Mouse (Mus musculus): ENCODE data around the gene Kat6b. TPM values are rescaled to one million over a fixed set of nuclear protein-coding genes. Genes with fewer than 3 reads are reported as not detected.
"Not testable (repeated sequence)": the region's sequence is repeated elsewhere in the genome, so short reads cannot be mapped to it uniquely, and the experiment has no call there.

Kat6b gene
- polyA plus RNA-seq, 1 experiment from 2014 or later: 20.0 TPM

DNA sequence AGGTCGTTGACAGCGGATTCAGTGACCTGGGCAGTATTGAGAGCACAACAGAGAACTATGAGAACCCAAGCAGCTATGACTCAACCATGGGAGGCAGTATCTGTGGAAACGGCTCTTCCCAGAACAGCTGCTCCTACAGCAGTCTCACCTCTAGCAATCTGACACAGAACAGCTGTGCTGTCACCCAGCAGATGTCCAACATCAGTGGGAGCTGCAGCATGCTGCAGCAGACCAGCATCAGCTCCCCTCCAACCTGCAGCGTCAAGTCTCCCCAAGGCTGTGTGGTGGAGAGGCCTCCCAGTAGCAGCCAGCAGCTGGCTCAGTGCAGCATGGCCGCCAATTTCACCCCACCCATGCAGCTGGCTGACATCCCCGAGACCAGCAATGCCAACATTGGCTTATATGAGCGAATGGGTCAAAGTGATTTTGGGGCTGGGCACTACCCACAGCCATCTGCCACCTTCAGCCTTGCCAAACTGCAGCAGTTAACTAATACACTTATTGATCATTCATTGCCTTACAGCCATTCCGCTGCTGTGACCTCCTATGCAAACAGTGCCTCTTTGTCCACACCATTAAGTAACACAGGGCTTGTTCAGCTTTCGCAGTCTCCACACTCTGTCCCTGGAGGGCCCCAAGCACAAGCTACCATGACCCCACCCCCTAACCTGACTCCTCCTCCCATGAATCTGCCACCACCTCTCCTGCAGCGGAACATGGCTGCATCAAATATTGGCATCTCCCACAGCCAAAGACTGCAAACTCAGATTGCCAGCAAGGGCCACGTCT is 188.6 kb downstream of the Kat6b start:
- Histone ChIP-seq H3K27ac (peak overlapping the region; percentile 45), H3K4me3 (no peak overlapping the region), H3K9ac (no peak overlapping the region), H3K4me1 (replicated peaks) (peaks cover 17% of the 10 kb centered on the region), H3K36me3 (peaks cover 57% of the 10 kb centered on the region), H3K27me3 (no peaks in the 10 kb centered on the region), H3K9me3 (no peaks in the 10 kb centered on the region), H3K4me2 (no peak overlapping the region)
- WGBS: 81% methylated on average over 11 of the region's 11 CpGs
- ATAC-seq (ENCODE audit: low FRiP score): peak; percentile 74; the same call in 1 of the 2 replicates

DNA sequence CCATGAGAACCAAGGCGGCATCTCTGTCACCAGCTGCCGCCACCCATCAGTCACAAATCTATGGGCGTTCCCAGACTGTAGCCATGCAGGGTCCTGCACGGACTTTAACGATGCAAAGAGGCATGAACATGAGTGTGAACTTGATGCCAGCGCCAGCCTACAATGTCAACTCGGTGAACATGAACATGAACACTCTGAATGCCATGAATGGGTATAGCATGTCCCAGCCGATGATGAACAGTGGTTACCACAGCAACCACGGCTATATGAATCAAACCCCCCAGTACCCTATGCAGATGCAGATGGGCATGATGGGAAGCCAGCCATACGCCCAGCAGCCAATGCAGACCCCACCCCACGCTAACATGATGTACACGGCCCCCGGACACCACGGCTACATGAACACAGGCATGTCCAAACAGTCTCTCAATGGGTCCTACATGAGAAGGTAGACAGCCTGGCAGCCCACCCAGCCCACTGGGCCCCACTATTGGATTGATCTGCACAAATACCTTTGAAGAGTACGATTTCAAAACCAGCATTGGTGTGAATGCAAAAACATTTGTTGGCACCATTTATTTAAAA is 189.3 kb downstream of the Kat6b start:
- H3K9ac ChIP-seq, H3K9me3 ChIP-seq, H3K4me3 ChIP-seq, H3K27ac ChIP-seq, H3K27me3 ChIP-seq, H3K4me2 ChIP-seq: not testable (repeated sequence)
- peaks cover 51% of the 10 kb centered on the region for H3K36me3 ChIP-seq
- WGBS: 90% methylated on average over 15 of the region's 15 CpGs
- ATAC-seq (ENCODE audit: low FRiP score): 0 out of 2 replicates have a peak, but pooled peaks have one; percentile 24
- H3K4me1 ChIP-seq (replicated peaks): peaks cover 17% of the 10 kb centered on the region

GRCm38 (mm10) chr14:21673100-21673499 is 191.9 kb downstream of the Kat6b start:
- WGBS: 52% methylated on average over 4 of the region's 4 CpGs
- no peaks in the 10 kb centered on the region for H3K9me3 ChIP-seq
- H3K4me1 ChIP-seq (replicated peaks): peaks cover 17% of the 10 kb centered on the region
- H3K27me3 ChIP-seq: no peaks in the 10 kb centered on the region
- no peak overlapping the region for H3K27ac ChIP-seq
- ATAC-seq (ENCODE audit: low FRiP score): no peak
- H3K36me3 ChIP-seq: peaks cover 29% of the 10 kb centered on the region
- H3K9ac ChIP-seq: no peak overlapping the region
- no peak overlapping the region for H3K4me2 ChIP-seq
- H3K4me3 ChIP-seq: no peak overlapping the region

DNA sequence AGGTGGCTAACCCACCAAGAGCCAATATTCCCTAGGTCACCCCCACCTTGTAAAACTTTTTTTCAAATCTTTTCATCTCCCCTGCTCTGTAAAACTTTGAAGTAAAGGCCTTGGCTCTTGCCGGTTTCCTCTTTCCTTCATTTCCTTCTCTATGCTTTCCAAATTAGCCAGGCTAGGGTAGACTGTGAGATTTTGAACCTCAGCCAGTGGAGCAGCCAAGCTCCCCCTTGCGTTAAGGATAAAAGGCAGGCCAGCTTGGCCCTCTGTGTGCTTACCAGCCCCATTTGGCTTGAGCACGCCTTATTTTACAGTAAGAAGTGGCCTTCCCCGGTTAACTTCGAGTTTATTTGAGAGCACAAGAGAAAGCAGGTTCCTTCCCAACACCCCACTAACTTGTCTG is 193.2 kb downstream of the Kat6b start:
- H3K27me3 ChIP-seq: no peaks in the 10 kb centered on the region
- peaks cover 19% of the 10 kb centered on the region for H3K4me1 ChIP-seq (replicated peaks)
- H3K36me3 ChIP-seq: peaks cover 16% of the 10 kb centered on the region
- H3K9me3 ChIP-seq: no peaks in the 10 kb centered on the region
- H3K4me3 ChIP-seq: no peak overlapping the region
- ATAC-seq (ENCODE audit: low FRiP score): no peak
- no peak overlapping the region for H3K4me2 ChIP-seq
- H3K9ac ChIP-seq: no peak overlapping the region
- 75% methylated on average over 5 of the region's 5 CpGs for whole genome bisulfite sequencing
- H3K27ac ChIP-seq: no peak overlapping the region

DNA sequence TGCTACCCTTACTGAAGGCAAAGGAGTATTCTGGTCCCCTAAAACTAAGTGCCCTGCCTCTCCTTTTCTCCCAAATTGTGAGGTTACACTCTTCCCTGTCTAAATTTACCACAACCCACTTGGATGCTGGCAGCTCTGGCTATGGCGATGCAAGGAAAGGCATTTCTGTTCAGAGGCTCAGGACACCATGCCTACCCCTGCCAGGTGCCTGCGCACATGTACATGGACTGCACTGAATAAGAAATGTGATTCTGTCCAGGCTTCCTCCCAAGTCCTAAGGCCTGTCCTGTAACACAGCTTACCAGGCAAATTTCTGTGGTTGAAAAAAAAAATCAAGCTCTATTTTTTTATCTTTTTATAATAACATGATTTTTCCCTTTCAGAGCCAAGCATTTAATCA is 195.0 kb downstream of the Kat6b start:
- ATAC-seq (ENCODE audit: low FRiP score): no peak
- Histone ChIP-seq H3K4me3 (no peak overlapping the region), H3K4me2 (no peak overlapping the region), H3K9ac (no peak overlapping the region), H3K9me3 (no peaks in the 10 kb centered on the region), H3K27ac (peak overlapping the region; percentile 48; the same call in 1 of the 2 replicates), H3K27me3 (no peaks in the 10 kb centered on the region), H3K36me3 (0 out of 2 replicates have a peak, but pooled peaks cover 3% of the 10 kb centered on the region), H3K4me1 (replicated peaks) (peaks cover 19% of the 10 kb centered on the region)
- 71% methylated on average over 2 of the region's 2 CpGs for WGBS

DNA sequence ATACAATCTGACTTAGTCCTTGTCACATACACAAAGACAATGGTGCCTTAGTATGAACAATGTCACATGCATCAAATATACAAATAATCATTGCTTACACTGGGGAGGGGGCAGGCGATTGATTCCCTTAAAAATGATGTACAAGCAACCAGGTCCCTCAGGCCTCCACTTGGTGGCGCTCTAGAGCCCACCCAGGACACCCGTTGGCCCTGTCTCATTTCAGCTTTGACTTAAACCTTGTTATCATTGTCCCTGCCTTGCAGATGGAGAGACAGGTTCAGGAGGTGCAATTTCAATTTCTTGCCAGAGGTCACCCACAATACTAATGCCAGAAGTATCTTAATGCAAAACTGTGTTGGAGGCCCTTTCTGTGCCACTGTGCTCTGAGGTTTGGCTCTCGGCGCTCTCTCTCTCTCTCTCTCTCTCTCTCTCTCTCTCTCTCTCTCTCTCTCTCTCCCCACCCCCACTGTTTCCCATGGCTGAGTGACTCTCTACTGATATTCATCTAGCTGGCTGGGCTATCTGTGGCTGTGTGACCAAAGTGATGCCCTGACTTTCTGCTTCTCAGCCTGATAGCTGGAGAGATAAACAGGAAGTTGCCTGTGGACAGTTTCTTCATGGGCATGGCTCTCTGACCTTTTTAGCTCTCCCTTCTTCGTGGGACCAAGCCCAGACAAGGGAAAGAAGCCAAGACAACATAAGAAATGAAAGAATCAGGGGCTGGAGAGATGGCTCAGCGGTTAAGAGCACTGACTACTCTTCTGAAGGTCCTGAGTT is 197.5 kb downstream of the Kat6b start:
- Histone ChIP-seq H3K27ac (no peak overlapping the region), H3K9ac (no peak overlapping the region), H3K4me2 (no peak overlapping the region), H3K9me3 (no peaks in the 10 kb centered on the region), H3K4me1 (replicated peaks) (peaks cover 27% of the 10 kb centered on the region), H3K36me3 (no peaks in the 10 kb centered on the region), H3K4me3 (no peak overlapping the region), H3K27me3 (no peaks in the 10 kb centered on the region)
- no peak for ATAC-seq (ENCODE audit: low FRiP score)
- 39% methylated on average over 7 of the region's 7 CpGs for WGBS

GRCm38 (mm10) chr14:21679631-21680201 is 198.5 kb downstream of the Kat6b start:
- Histone ChIP-seq H3K27ac (peak overlapping the region; percentile 44; the same call in 1 of the 2 replicates), H3K9me3 (no peaks in the 10 kb centered on the region), H3K27me3 (no peaks in the 10 kb centered on the region), H3K4me2 (no peak overlapping the region), H3K4me3 (no peak overlapping the region), H3K4me1 (replicated peaks) (peaks cover 31% of the 10 kb centered on the region), H3K36me3 (no peaks in the 10 kb centered on the region), H3K9ac (no peak overlapping the region)
- 31% methylated on average over 8 of the region's 8 CpGs for WGBS
- peak; percentile 40; the same call in 1 of the 2 replicates for ATAC-seq (ENCODE audit: low FRiP score)

DNA sequence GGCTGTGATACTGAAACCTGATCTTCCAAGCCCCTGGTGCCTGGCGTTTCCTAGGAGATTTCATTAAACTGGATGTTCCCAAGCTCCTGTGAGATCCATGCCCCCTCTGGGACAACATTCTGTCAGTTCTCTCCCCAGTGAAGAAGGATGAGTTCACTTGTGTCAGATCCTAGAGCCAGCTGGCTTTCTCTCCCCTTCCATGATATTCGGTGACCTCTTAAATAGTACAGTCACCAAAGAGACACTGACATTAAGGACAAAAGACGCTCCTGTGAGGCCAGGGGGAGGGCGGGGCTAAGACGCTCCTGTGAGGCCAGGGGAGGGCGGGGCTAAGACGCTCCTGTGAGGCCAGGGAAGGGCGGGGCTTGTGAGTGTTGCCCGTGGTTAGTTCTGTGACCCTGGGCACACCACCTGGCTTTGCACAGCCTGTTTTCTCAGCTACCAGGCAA is 201.5 kb downstream of the Kat6b start:
- H3K36me3 ChIP-seq: no peaks in the 10 kb centered on the region
- H3K4me3 ChIP-seq: 0 out of 2 replicates have a peak overlapping the region, but pooled peaks have one; percentile 6
- no peak overlapping the region for H3K9ac ChIP-seq
- peaks cover 20% of the 10 kb centered on the region for H3K27me3 ChIP-seq
- under 1% methylated on average over 9 of the region's 9 CpGs for WGBS
- peak overlapping the region; percentile 36 for H3K4me2 ChIP-seq
- peaks cover 38% of the 10 kb centered on the region for H3K4me1 ChIP-seq (replicated peaks)
- 0 out of 2 replicates have a peak, but pooled peaks have one; percentile 43 for ATAC-seq (ENCODE audit: low FRiP score)
- no peaks in the 10 kb centered on the region for H3K9me3 ChIP-seq
- H3K27ac ChIP-seq: peak overlapping the region; percentile 36; the same call in 1 of the 2 replicates

DNA sequence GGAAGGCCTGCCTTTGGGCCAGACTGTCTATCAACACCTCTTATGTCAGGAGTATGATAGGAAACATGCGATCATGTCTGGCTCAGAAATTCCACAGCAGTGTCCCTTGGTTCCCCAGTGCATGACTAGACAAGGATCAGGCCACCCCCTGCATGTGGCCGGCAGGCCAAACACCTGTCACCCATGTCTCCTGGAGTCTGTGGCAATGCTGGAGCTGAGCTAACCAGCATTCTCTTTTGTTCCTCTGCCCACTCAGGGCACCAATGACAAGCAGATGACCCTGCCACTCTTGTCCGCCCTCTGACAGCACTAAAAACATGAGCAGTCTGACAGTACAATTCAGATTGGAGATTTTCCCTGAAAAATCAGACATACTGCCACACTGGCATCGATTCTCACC is 202.6 kb downstream of the Kat6b start:
- H3K27ac ChIP-seq: no peak overlapping the region
- peaks cover 30% of the 10 kb centered on the region for H3K27me3 ChIP-seq
- peaks cover 35% of the 10 kb centered on the region for H3K4me1 ChIP-seq (replicated peaks)
- H3K36me3 ChIP-seq: no peaks in the 10 kb centered on the region
- no peaks in the 10 kb centered on the region for H3K9me3 ChIP-seq
- H3K4me3 ChIP-seq: no peak overlapping the region
- H3K4me2 ChIP-seq: no peak overlapping the region
- no peak overlapping the region for H3K9ac ChIP-seq
- 76% methylated on average over 4 of the region's 4 CpGs for WGBS
- no peak for ATAC-seq (ENCODE audit: low FRiP score)

DNA sequence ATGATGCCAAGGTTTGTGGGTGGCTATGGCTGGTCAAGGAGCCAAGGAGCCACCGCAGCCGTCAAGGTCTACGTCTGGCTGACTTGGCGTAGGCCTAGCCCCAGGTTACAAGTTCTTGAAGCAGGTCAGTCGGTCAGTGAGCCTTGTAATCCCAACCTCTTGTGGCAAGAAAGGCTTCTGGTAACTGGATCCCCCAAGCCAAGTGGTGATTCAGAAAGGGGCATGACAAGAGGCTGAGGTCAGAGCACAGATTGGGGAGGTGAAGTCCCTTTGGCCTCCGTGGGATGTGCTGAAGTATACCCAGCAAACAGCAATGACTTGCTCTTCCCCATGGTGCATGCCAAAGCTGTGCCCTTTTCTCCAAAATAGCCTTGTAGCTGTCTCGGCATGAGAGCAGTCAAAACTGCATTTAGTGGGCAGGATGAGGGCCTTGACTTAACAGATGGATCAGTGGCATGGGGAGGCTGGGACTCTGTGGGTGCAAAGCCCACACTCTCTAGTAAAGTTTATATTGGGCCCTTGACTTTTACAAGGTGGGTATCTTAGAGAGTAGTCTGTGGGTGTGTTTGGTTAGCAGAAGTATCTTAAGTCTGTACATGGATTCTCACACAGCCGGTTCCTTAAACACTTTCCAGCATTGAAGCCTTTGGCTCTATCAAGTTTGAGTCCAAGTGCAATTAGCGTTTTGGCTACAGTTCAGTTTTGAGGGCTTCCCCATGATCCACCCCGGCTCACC is 204.3 kb downstream of the Kat6b start:
- no peaks in the 10 kb centered on the region for H3K9me3 ChIP-seq
- H3K4me1 ChIP-seq (replicated peaks): peaks cover 23% of the 10 kb centered on the region
- no peak overlapping the region for H3K4me3 ChIP-seq
- no peaks in the 10 kb centered on the region for H3K36me3 ChIP-seq
- H3K9ac ChIP-seq: no peak overlapping the region
- no peak for ATAC-seq (ENCODE audit: low FRiP score)
- H3K4me2 ChIP-seq: no peak overlapping the region
- no peak overlapping the region for H3K27ac ChIP-seq
- H3K27me3 ChIP-seq: peaks cover 30% of the 10 kb centered on the region
- WGBS: 90% methylated on average over 10 of the region's 10 CpGs

Data from hindbrain, embryonic 13.5 days (tissue).